Mouse (Mus musculus): ENCODE data around the gene Ccdc137.
"Not testable (repeated sequence)": the region's sequence is repeated elsewhere in the genome, so short reads cannot be mapped to it uniquely, and the experiment has no call there.

DNA sequence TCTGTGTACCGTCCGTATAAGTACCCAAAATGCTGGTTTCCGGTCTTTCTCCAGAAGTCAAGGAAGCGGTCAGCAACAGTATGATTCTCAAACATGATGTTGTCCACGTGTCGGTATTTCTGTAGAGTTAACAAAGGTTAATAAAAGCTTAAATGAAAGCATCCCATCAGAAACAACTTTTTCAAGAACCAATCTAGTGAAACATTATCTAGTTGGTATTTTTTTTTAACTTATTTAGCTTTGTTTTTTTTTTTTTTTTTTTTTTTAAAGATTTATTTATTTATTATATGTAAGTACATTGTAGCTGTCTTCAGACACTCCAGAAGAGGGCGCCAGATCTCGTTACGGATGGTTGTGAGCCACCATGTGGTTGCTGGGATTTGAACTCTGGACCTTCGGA is 44.3 kb upstream of the Ccdc137 start:
- not testable (repeated sequence) for TF ChIP-seq CTCF (IDR thresholded peaks at IDR 0.05; ENCODE audit: low read depth, low read length); TAL1 (conservative IDR thresholded peaks at IDR 0.05; ENCODE audit: low read depth, low read length); POLR2AphosphoS5 (IDR thresholded peaks at IDR 0.05; ENCODE audit: insufficient replicate concordance, low read depth, low read length)
